In genomic region chrX:94213384-94213783, GRCm38 (mm10) we compare ENCODE assay signal across 8 mouse cellular contexts. TPM values are rescaled to one million over a fixed set of nuclear protein-coding genes. Genes with fewer than 3 reads are reported as not detected.
DNase-seq lines count a peak whose midpoint lies in the region; ATAC-seq and TF ChIP-seq lines count a peak whose summit lies in the region.

No protein-coding gene starts in this region.

- DNase-seq in layer of hippocampus, adult 9-11 months: peak; percentile 4
- DNase-seq in layer of hippocampus, postnatal 25 days (ENCODE audit: extremely low spot score in 1 of 2, low spot score in 1 of 2): no peak
- DNase-seq in MEL-GATA-1-ER (ENCODE audit: extremely low read depth, low read depth): peak; percentile 63
- no peak for DNase-seq in limb, embryonic 10.5 days (ENCODE audit: low spot score)
- no peak for DNase-seq in adrenal gland, postnatal 4 days (ENCODE audit: low spot score in 2 of 2)
- DNase-seq in adrenal gland, adult (ENCODE audit: inconsistent age in 2 of 2, low spot score in 1 of 2): no peak

- H3K4me1 ChIP-seq in embryonic fibroblast, embryonic 13.5 days (ENCODE audit: control insufficient read depth, insufficient read depth, low read length): peaks cover 2% of the 10 kb centered on the region; the same call in 1 of the 2 replicates
- no peaks in the 10 kb centered on the region for H3K4me1 ChIP-seq in limb, embryonic 10.5 days
- peaks cover 6% of the 10 kb centered on the region for H3K4me1 ChIP-seq in neural tube, embryonic 15.5 days

- ATAC-seq in neural tube, embryonic 15.5 days (ENCODE audit: low FRiP score): peak; percentile 42

- H3K9me3 ChIP-seq in limb, embryonic 10.5 days (replicated peaks): no peaks in the 10 kb centered on the region
- H3K9me3 ChIP-seq in neural tube, embryonic 15.5 days (replicated peaks): no peaks in the 10 kb centered on the region

- peaks cover 27% of the 10 kb centered on the region for H3K36me3 ChIP-seq in limb, embryonic 10.5 days
- H3K36me3 ChIP-seq in neural tube, embryonic 15.5 days: peaks cover 10% of the 10 kb centered on the region

- H3K4me3 ChIP-seq in embryonic fibroblast, embryonic 13.5 days (ENCODE audit: insufficient read depth, low read length): peak overlapping the region; percentile 49
- H3K4me3 ChIP-seq in limb, embryonic 10.5 days: peak overlapping the region; percentile 86
- peak overlapping the region; percentile 77 for H3K4me3 ChIP-seq in neural tube, embryonic 15.5 days (replicated peaks)

- no peaks in the 10 kb centered on the region for H3K27me3 ChIP-seq in limb, embryonic 10.5 days (ENCODE audit: low read depth, poor library complexity, severe bottlenecking)
- no peaks in the 10 kb centered on the region for H3K27me3 ChIP-seq in neural tube, embryonic 15.5 days (replicated peaks)

- peak overlapping the region; percentile 83 for H3K9ac ChIP-seq in neural tube, embryonic 15.5 days (replicated peaks)

- WGBS in limb, embryonic 10.5 days: 16% methylated on average over 7 of the region's 7 CpGs
- WGBS in neural tube, embryonic 15.5 days: 13% methylated on average over 7 of the region's 7 CpGs

- no peak for TF ChIP-seq POLR2A in embryonic fibroblast, embryonic 13.5 days (IDR thresholded peaks at IDR 0.05; ENCODE audit: low read depth, low read length)

- peak overlapping the region; percentile 41 for H3K27ac ChIP-seq in embryonic fibroblast, embryonic 13.5 days (ENCODE audit: insufficient read depth, low read length)
- peak overlapping the region; percentile 92 for H3K27ac ChIP-seq in limb, embryonic 10.5 days
- peak overlapping the region; percentile 86 for H3K27ac ChIP-seq in neural tube, embryonic 15.5 days (replicated peaks)

- no peak for TF ChIP-seq CTCF in embryonic fibroblast, embryonic 13.5 days (IDR thresholded peaks at IDR 0.05; ENCODE audit: borderline replicate concordance, insufficient read depth, low read length)

- peak overlapping the region; percentile 62 for H3K4me2 ChIP-seq in neural tube, embryonic 15.5 days

RNA-seq across cellular contexts. Expression of gene Eif2s3x, which starts 0.7 kb away (rescaled TPM):
- total RNA-seq in layer of hippocampus, postnatal 25 days (2021): 100 to 1,000 TPM in 1 of 2 experiments, 10 to 100 TPM in 1; 99.8 to 162 TPM
- 147 and 151 TPM in 2 replicates for polyA plus RNA-seq in embryonic fibroblast, embryonic 13.5 days (2011; ENCODE audit: insufficient read length, low read depth, missing spikeins)
- 104 and 105 TPM in 2 replicates for polyA plus RNA-seq in limb, embryonic 10.5 days (2016; fragmentation: Nextera tagmentation; extraction: Ambion mirVana)
- polyA plus RNA-seq in neural tube, embryonic 15.5 days (2015; fragmentation: Nextera tagmentation; extraction: Ambion mirVana): 74.9 and 80.0 TPM in 2 replicates
- 100 to 1,000 TPM; 124 to 178 TPM for total RNA-seq in adrenal gland, postnatal 4 days (2021)

RNA-seq across cellular contexts. Expression of gene Klhl15, which starts 21.0 kb away (rescaled TPM):
- total RNA-seq in layer of hippocampus, postnatal 25 days (2021): 10 to 100 TPM; 27.2 to 32.4 TPM
- 4.5 and 6.5 TPM in 2 replicates for polyA plus RNA-seq in embryonic fibroblast, embryonic 13.5 days (2011; ENCODE audit: insufficient read length, low read depth, missing spikeins)
- 4.2 and 6.8 TPM in 2 replicates for polyA plus RNA-seq in limb, embryonic 10.5 days (2016; fragmentation: Nextera tagmentation; extraction: Ambion mirVana)
- polyA plus RNA-seq in neural tube, embryonic 15.5 days (2015; fragmentation: Nextera tagmentation; extraction: Ambion mirVana): 9.1 and 11.2 TPM in 2 replicates
- total RNA-seq in adrenal gland, postnatal 4 days (2021): 10 to 100 TPM; 24.6 to 25.7 TPM

Comparison
In these comparisons a context has a peak if more than half of its experiments do, and no peak if none do; other contexts are left out.
1. DNase-seq: peak in layer of hippocampus, adult 9-11 months (single experiment) and MEL-GATA-1-ER (single experiment); none in layer of hippocampus, postnatal 25 days (0 of 2), limb, embryonic 10.5 days (single experiment), adrenal gland, postnatal 4 days (0 of 2) and adrenal gland, adult (0 of 2).
2. H3K27ac ChIP-seq: peak in every context shown above with its lines; median percentile 92 in limb, embryonic 10.5 days; 86 in neural tube, embryonic 15.5 days; 41 in embryonic fibroblast, embryonic 13.5 days.
3. Peak in every context shown above with its lines, with median percentiles within 50 percentile points of each other: H3K4me3 ChIP-seq.